Mouse (Mus musculus) stomach, embryonic 16.5 days (tissue): ENCODE results near the gene Ddb2. TPM values are rescaled to one million over a fixed set of nuclear protein-coding genes. Genes with fewer than 3 reads are reported as not detected.

Experiments
- ATAC-seq: fragments of 200-750 bp; cut with Nextera tagmentation; 2 replicates; pipeline ENCODE4 v1.8.0; 2017; ENCODE audit warnings: moderate number of reproducible peaks, moderate TSS enrichment; ENCODE audit not compliant: insufficient read depth, low FRiP score
- H3K27ac ChIP-seq: fragments of 300-500 bp; sonication (generic); 2 replicates; pipeline ENCODE4 v1.5.1; 2014; ENCODE audit warnings: low read length
- H3K27me3 ChIP-seq: fragments of 300-500 bp; sonication (generic); 2 replicates; pipeline ENCODE4 v1.6.1; 2014; ENCODE audit warnings: low read length, control low read depth, mixed read lengths; ENCODE audit not compliant: control insufficient read depth, insufficient read depth
- H3K36me3 ChIP-seq: fragments of 300-500 bp; sonication (generic); 2 replicates; pipeline ENCODE4 v1.6.1; 2014; ENCODE audit warnings: low read length; ENCODE audit not compliant: control insufficient read depth, insufficient read depth
- H3K4me1 ChIP-seq: fragments of 300-500 bp; sonication (generic); 2 replicates; pipeline ENCODE4 v1.6.1; 2014; ENCODE audit warnings: low read length, control low read depth, mixed read lengths; ENCODE audit not compliant: control insufficient read depth, insufficient read depth
- H3K4me2 ChIP-seq: fragments of 300-500 bp; sonication (generic); 2 replicates; pipeline ENCODE4 v1.6.1; 2014; ENCODE audit warnings: low read depth, low read length, mixed read lengths
- H3K4me3 ChIP-seq: fragments of 300-500 bp; sonication (generic); replicated peaks from 2 replicates; pipeline ENCODE4 v1.5.1; 2014; ENCODE audit warnings: mild to moderate bottlenecking, low read length
- H3K9ac ChIP-seq: fragments of 300-500 bp; sonication (generic); 2 replicates; pipeline ENCODE4 v1.6.1; 2014; ENCODE audit warnings: low read length
- H3K9me3 ChIP-seq: fragments of 300-500 bp; sonication (generic); replicated peaks from 2 replicates; pipeline ENCODE4 v1.6.1; 2016; ENCODE audit warnings: low read length, control low read depth; ENCODE audit not compliant: control insufficient read depth
- WGBS: fragments of 180-500 bp; shearing (Covaris S2); extraction: QIAGEN DNeasy Blood & Tissue Kit; methylation state at CpG from one replicate; pipeline ENCODE4 v1.1.7; 2014; 5-methylcytosine and 5-hydroxymethylcytosine counted together
- polyA plus RNA-seq: library from polyadenylated mRNA; unstranded; fragments of >200 nt; fragmentation: Nextera tagmentation; extraction: Ambion mirVana; gene quantifications from 2 replicates; pipeline ENCODE4 v1.2.1, GENCODE M21; 2015

Gene Ddb2
- polyA plus RNA-seq, 1 experiment from 2014 or later: 17.1 TPM

DNA sequence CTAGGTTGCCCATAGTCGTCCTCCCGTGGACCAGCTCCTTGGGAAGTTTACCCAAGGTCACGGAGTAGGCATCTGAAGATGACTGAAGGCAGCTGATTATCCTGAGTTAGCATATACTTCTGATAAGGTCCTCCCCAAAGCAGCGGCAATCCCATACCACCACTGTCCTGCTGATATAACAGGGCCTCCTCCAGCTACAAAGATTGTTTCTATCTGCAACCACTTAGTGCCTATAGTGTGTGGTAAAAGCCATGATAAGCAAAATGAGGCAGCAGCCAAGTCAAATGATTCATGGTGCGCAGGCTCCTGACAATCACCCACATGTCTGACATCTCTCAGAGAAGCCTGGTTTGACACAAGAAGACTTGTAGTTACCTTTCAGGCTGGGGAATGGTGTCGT, 71.8 kb downstream of the Ddb2 start:
- no peaks in the 10 kb centered on the region for H3K4me1 ChIP-seq
- H3K36me3 ChIP-seq: 0 out of 2 replicates have a peak, but pooled peaks cover 8% of the 10 kb centered on the region
- no peak overlapping the region for H3K9ac ChIP-seq
- H3K4me2 ChIP-seq: no peak overlapping the region
- no peak overlapping the region for H3K27ac ChIP-seq
- no peaks in the 10 kb centered on the region for H3K27me3 ChIP-seq
- no peak overlapping the region for H3K4me3 ChIP-seq
- ATAC-seq: no peak
- no peaks in the 10 kb centered on the region for H3K9me3 ChIP-seq
- 81% methylated on average over 6 of the region's 6 CpGs for WGBS

GRCm38 (mm10) chr2:91163532-91163931, 73.2 kb downstream of the Ddb2 start:
- WGBS: 82% methylated on average over 5 of the region's 5 CpGs
- Histone ChIP-seq H3K27ac (no peak overlapping the region), H3K4me1 (no peaks in the 10 kb centered on the region), H3K4me2 (no peak overlapping the region), H3K27me3 (no peaks in the 10 kb centered on the region), H3K36me3 (0 out of 2 replicates have a peak, but pooled peaks cover 8% of the 10 kb centered on the region), H3K9me3 (no peaks in the 10 kb centered on the region), H3K9ac (no peak overlapping the region), H3K4me3 (no peak overlapping the region)
- no peak for ATAC-seq

DNA sequence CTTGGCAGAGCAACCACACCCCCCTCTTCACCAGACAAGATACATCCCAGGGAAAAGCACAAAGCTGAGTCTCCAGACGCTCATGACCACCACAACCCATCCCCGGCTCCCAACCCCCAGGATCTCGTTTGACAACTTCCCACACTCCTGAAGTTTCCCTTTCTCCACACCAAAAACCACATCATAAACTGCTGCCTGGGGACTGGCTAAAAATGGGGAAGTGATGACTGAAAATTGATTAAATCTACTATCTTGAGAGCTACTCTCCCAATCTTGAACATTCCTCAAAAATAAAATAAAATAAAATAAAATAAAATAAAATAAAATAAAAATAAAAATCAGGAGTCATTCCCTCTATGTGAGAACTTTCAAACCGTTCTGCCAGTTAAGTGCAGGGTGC, 73.8 kb downstream of the Ddb2 start:
- Histone ChIP-seq H3K4me1 (no peaks in the 10 kb centered on the region), H3K27me3 (no peaks in the 10 kb centered on the region), H3K9me3 (no peaks in the 10 kb centered on the region), H3K4me2 (no peak overlapping the region), H3K27ac (no peak overlapping the region), H3K9ac (no peak overlapping the region), H3K36me3 (0 out of 2 replicates have a peak, but pooled peaks cover 8% of the 10 kb centered on the region), H3K4me3 (no peak overlapping the region)
- no peak for ATAC-seq
- WGBS: 83% methylated on average over 4 of the region's 4 CpGs

Other genes with a start within 250 kb of the Ddb2 start
- gene Rapsn, start 201.4 kb downstream of the Ddb2 start, polyA plus RNA-seq: 1.5 and 4.8 TPM in 2 replicates
- gene Psmc3, start 183.0 kb downstream of the Ddb2 start, polyA plus RNA-seq: 264 and 286 TPM in 2 replicates
- gene Slc39a13, start 166.6 kb downstream of the Ddb2 start, polyA plus RNA-seq: 43.7 and 51.3 TPM in 2 replicates
- gene Spi1, start 154.6 kb downstream of the Ddb2 start, polyA plus RNA-seq: 5.1 and 6.7 TPM in 2 replicates
- gene Mybpc3, start 118.8 kb downstream of the Ddb2 start, polyA plus RNA-seq: 0.17 and 0.54 TPM in 2 replicates
- 14.3 and 17.2 TPM in 2 replicates for gene Madd, start 53.1 kb downstream of the Ddb2 start, polyA plus RNA-seq
- gene Nr1h3, start 34.1 kb downstream of the Ddb2 start, polyA plus RNA-seq: 3.5 and 4.2 TPM in 2 replicates
- gene Acp2, start 34.1 kb downstream of the Ddb2 start, polyA plus RNA-seq: 23.1 and 24.5 TPM in 2 replicates
- 65.5 and 73.3 TPM in 2 replicates for gene Pacsin3, start 19.0 kb upstream of the Ddb2 start, polyA plus RNA-seq
- 82.0 and 82.3 TPM in 2 replicates for gene Arfgap2, start 28.0 kb upstream of the Ddb2 start, polyA plus RNA-seq
- 42.3 and 45.1 TPM in 2 replicates for gene 1110051M20Rik, start 207.7 kb upstream of the Ddb2 start, polyA plus RNA-seq
- 5.4 and 5.6 TPM in 2 replicates for gene Lrp4, start 220.5 kb upstream of the Ddb2 start, polyA plus RNA-seq